Mouse (Mus musculus) left cerebral cortex, adult 11 months (tissue): ENCODE results near the gene Acyp1.

ENCODE experiments used
- DNase-seq: peaks from one replicate; pipeline ENCODE4 v3.0.0; 2022; ENCODE audit warnings: low spot score

The Acyp1 gene

DNA sequence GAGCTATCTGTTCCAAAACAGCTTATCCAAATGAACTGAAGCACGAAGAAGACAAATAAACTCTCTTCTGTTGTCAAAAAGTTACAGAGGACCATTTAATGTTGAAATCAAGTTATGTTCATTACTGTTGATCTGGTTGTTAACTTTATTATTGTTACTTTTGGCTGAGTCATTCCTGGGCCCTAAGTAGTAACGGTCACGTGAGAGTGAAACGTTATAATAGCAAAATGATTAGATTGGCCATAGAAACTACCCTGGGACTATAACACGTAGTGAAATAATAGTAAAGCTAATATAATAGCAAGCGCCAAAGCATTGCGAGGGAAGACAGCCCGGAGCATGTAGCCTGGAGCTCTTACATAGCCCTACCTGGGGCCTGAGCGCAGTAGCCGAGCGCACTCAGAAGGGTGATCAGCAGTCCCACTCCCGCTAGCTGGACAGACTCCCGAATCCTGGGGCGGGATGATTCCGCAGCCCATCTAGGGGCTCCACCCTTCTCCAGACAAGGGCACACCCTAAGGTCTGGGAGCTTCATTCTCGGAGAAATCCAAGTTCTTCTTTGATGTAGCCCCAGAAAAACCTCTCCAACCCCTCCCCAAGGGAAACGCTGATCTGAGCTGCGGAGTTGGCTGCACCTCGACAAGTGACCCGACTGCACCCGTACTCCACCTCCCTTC is at the start of gene Acyp1:
Gene Acyp1, minus strand, starts transcription at position 630 of the 677 bp plus-strand sequence.
- DNase-seq = no peak

DNA sequence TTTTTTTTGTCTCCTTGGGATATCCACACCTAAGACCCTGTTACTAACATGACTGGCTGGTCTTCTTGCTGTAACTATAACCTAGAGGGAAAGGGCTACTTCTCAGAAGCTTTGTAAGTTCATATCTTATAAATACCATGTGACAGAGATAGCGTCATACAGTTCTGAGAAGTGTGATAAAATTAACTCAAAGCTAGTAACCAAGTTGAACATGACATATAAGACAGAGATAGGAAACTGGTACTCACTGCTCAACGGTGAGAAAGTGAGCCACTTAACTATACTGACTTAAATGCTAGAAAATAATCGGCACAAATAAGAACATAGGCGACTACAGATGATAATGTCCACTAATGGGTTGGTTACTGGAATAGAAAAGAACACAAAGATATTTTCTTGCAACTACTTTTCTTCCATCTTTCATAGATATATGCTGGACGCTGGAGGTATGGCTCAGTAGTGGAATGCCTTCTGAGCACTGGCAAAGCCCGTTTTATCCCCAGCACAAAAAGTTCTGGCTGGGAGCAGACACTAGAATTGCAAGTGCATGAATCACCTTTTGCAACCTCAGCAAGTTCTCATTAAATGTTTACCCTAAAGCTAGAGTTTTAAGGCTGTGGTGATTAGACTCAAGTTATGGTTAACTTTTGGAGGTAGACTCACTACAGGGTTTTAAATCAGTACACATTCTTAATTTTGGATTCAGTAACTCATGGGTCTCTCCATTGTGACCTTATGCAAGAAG is 49.5 kb upstream of the Acyp1 start:
- no peak for DNase-seq

DNA sequence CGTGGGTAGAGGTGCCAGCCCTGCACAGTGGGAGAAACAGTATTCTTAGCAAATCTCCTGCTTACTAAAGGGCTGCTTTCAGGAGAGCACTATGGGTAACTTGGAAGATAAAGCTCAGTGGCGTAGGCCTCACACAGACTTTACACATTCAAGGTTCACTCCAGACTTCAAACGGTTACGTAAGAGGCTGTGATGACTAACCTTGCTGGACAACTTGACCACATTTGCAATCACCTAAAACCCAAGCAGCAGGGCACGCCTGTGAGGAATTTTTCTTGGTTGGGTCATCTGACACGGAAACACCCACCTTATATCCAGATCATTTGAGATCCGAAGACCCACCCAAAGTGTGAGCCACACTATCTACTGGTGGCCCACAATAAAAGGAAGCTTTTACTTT is 41.9 kb upstream of the Acyp1 start:
- DNase-seq = no peak

DNA sequence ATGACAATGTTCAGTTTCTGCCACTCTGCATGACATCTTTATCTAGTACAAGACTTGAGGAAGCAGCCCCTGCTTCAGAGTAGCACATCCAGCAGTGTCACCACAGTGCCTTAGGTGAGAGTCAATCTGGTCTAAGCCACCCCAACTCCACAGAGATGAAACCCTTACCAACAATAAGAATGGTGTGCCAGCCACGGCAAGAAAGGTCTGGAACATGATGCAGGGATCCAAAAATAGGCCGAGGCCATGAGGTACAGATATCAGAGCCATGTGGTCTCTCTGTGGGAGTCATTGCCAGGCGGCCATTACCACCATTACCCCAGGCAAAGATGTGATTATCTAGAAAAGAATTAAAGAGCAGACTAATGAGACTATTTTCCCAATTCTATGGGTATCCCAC is 20.4 kb upstream of the Acyp1 start:
- no peak for DNase-seq

DNA sequence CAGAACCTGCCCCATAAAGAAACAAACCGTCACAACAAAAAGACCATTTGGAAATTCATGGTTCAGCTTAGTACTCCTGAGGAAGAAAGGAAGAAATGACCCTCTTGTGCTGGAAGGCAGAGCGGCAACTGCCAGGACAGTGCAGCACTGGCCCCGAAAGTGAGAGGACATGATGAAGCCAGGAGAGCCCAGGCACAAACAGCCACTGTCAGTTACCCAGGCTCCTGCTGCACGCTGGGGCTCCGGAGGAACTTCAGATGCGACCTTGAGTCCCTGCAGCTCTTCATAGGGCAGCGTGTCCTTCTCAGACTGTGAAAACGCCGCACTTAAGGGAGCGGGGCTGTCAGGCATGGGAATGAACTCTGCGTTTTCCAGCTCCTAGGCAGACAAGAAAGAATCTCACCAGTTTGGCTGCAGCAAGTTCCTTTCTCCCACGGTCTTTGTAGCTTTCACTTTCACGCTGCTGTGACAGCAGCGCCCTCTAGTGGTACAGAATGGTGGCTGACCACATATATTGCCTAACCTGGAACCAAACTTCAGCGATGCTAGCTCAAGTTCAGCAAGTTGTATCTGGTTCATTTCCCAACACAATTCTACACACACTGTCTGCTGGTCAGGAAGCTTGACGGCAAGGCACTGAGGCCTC is 17.1 kb upstream of the Acyp1 start:
- peak; percentile 78 for DNase-seq

DNA sequence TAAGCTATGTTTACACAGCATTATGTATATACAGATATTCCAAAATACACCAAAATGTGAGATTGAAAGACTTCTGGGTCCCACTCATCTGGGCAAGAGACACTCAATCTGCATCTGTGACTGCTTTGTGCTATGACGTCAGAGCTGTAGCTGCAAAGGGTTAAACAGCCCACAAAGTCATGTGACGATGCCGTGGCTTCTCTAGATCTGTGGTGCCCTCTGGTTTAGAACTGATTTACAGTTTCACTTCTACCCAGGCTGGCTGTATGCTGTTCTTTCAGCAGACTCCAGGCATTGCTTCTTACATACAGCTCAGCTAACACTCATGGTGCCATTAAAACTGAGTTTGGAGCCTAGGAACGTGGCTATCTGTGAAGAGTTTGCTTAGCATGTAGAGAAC is 16.5 kb upstream of the Acyp1 start:
- no peak for DNase-seq

DNA sequence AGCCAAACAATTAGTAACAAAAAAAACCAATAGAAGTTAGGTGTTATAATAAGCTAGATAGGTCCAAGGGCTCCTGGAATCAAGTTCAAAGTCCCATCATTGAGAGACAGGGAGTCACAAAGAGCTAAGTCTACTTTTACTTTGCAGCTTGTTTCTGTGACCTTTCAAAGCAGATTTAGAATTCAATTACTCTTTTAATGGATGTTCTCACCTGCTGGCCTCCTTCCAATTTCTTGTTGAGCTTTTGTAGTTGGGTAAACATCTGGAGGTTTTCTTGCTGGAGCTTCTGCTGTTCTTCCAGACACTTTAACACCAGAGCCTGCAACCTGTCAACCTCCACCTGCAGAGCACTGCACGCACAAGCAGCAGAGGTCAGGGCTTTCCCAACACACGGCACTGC is 15.0 kb upstream of the Acyp1 start:
- no peak for DNase-seq

DNA sequence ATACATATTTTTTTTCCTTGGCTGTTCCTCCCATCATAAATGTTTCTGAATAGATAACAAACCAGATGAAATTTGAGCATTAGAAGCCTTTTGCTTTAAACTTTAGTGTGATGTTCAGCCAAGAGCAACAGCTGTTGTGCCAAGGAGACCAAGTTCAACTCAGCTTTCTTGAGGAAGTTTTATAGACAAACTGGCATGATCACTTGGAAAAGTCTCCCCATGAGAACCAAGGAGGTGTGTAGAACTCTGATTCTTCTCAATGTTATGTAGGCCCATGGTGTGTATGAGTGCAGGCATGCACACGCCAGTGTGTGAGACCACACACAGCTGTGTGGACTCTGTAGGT is 10.6 kb upstream of the Acyp1 start:
- no peak for DNase-seq

DNA sequence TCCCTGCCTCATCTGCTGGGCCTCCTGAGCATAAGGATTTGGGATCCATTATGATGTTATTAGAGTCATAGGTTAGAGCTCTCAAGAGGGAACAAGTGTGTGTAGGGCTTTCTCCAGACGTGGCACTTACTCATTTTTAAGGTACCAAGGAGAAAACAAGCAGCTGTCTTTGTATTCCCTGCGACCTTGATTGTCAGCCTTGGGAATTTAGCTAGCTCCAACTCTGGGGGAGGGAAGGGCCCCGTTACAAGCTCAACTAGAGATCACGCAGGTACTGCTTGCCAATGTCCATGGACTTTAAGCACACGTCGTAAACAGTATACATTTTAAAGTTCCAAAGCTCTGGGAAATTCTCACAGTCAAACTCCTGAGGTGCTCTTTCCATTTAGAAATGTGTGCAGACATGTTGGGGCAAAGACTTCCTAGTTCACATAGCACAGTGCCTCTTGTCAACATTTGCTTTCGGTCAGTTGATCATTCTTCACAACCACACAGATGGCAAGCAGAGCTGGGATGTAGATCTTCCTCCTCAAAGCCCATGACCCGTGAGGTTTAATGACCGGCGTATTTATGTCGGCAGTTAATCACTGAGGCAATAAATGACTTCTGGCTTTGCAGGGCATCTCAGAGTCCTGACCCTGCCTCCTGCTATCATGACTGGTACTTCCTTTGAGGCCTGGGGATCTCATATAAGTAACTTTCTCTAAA is 10.0 kb upstream of the Acyp1 start:
- no peak for DNase-seq

DNA sequence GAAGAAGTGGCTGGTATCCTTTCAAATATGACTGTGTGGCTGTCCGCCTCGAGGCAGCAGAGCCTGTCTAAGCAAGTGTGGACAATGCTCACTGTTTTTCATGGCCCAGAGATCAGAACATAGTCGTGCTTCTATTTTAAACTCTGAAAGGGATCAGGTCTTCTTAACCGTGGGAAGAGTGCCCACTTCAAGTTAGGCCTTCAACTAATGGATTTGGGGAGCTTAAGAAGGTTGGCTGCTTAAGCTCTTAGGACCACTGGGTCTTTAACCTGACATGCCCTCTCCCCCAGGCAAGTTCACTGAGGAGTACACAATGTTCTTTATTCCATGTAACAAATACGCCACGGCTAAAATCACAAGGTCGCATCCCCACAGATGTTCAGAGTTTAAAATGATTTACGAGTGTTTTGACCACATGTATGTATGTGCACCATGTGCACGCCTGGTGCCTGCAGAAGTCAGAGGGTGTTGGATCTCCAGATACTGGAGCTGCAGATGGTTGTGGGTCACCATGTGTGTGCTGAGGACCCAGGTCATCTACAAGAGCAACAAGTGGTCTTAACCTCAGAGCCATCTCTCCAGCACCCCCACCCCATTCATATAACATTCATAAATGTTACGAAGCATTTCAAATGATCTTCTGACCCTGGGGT is 9.2 kb upstream of the Acyp1 start:
- no peak for DNase-seq

DNA sequence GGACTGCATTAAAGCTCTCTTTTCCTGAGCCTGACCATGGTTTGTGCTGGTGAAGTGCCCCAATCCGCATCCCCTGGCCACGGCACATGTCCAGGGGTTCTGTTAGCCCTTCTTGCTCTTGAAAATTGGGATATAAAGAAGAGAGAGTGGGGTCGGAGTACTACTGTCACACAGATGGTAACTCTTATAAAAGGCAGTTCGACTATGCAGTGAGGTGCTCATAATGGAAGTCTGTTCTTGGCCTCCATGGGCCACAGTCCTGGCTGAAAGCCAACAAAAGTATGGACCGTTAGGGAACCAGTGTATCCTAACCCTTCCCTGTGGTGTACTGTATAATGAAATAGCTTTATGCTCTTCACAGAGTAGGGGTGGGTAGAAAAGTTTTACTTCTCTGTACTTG is 8.7 kb upstream of the Acyp1 start:
- no peak for DNase-seq

DNA sequence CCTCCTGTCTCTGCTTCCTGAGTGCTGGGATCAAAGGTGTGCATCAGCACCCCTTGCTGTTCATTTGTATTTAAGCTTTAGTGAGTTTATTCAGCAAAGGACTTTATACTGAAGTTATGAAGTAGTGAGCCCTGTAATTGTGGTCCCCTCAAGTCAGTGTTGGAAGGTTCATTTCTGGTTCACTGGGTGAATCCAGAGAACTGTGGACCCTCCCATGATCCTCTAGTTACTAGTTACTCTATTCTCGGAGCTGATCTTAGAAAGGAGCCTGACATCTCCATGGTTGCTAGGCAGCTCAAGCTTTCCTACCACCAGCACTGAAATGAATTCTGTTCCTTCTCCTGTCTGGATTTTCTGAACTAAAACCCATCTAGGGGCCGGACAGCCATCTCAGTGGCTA is 7.3 kb upstream of the Acyp1 start:
- no peak for DNase-seq

DNA sequence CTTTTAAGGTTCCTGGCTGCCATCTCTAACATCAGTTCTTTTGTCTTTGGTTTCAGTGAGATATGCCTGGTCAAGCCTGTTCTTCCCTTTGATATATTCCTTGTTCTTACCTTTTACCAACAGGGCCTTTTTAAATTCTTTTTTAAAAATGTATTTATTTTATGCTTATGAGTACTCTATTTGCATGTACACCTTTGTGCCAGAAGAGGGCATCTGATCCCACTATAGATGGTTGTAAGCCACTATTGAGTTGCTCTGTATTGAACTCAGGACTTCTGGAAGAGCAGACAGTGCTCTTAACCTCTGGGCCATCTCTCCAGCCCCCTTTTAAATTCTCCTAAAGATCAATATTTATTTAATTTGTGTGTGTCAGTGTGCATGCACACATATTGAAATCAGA is 4.7 kb upstream of the Acyp1 start:
- no peak for DNase-seq

DNA sequence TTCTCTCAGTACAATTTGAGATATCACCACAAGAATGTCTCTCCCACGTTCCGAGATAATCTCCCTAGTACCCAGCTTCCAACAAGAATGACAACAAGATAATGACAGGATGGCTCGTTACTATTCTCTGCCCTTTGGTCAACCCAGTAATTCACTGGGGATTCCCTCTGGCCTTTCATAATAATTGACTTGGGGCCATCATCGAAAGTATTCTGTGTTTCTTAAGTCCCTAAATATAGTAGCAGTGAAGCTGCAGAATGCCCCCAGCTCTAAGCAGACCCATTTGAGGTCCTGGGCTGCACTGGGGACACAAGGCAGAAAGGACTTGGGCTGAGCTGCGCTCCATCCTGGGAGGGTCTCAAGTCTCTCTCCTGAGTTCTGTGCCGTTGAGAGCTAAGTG is 4.0 kb upstream of the Acyp1 start:
- no peak for DNase-seq

DNA sequence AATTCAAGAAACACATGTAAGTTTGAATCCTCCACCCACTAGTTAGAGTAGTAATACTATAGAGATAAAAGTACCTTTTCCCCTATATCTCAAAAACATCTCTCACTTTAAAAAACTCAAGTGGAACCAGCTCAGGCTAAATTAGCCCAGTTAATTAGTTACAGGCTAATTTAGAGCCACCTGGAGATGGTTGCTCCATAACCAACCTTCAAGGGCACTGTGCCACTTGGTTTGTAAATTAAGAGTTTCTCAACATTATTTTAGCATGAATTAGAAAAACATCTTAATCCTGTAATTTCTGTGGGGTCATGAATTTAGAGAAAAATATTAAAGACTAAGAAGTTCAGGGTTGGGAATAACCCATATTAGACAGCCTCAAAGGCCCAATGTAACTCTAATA is 3.3 kb upstream of the Acyp1 start:
- DNase-seq = no peak

DNA sequence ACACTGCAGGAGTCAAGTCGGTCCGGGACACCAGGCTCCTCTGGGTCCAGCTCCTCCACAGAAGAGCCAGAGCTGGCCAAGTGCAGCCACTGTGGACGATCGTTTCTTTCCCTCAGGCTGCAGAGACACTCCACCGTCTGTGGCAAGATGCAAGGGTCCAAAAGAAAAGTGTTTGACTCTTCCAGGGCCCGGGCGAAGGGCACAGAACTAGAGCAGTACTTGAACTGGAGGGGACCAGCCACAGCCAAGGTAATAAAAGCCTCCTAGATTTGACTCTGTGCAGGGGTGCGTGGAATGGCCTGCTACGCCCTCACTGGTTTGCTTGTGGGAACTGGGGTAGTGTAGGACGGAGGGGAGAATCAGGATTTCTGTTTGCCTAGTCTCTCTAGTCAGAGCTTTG is 2.4 kb upstream of the Acyp1 start:
- DNase-seq = no peak

DNA sequence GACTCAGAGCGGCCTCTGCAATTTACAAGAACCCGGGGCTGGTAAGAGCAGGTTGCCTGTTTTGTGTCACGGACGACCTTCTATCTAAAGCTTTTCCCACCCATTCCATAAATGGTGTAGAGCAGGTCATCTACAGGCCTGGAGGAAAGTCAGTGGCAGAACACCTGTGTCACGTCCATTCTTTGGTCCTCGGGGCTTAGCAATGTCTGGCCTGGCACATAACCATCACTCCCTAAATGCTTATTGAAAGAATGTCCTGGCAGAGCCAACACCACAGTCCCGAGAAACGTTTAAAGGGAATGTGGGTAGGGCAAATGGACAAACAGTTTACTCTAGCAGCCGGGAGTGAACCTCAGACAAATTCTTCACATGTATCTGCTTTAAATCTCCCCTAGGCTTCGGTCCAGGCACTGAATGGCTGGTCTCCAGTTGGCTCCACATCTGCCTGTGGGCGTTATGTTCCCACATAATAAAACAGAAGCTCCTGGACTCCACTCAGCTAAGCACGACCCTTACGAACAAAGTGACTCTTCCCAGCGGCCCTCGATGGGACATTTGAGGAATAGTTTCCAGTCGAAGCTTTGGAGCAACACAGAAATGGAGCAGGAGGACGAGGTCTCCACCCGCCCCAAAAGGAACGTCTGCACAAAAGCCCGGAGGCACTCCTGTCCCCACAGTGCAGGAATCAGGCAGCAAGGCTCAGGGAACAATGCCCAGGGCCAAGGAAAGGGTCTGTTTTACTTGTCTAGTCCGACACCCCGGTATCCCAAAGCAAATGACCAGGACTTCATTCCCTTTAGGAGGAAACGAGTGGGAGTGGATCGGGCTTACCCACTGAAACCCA is 1.1 kb upstream of the Acyp1 start:
- no peak for DNase-seq

DNA sequence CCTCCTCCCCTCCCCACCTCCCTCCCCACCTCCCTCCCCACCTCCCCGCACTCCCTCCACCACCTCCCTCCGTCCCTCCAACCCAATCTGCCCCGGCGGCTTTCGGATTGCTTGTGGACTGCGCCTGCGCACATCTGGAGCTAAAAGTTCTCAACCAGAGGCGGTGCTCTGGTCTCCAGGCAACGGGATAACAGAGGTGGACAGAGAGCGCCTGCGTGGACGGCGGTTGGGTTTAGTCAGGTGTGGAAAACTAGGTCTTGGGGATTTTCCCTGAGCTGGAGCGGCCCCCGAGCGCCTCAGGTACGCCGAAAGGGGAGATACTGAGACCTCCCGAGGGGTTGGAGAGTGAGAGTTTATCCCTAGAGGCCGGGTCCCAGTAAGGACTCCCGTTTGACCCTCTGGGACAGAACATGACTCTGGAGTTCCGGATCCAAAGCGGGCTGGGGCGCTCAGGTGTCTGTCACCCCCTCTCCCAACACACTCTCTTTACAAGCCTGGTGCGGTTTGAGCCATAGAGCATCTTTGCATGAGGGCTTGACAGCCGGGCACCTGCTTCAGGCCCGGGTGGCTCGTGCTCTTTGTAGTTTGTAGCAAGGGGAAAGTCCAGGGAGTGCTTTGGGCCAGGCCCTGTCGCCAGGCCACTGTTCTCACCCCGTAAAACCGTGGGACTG is 383 bp upstream of the Acyp1 start, which contains the start of gene Zc2hc1c:
Gene Zc2hc1c, plus strand, starts transcription at position 106 of the 671 bp plus-strand sequence.
- peak; percentile 70 for DNase-seq

DNA sequence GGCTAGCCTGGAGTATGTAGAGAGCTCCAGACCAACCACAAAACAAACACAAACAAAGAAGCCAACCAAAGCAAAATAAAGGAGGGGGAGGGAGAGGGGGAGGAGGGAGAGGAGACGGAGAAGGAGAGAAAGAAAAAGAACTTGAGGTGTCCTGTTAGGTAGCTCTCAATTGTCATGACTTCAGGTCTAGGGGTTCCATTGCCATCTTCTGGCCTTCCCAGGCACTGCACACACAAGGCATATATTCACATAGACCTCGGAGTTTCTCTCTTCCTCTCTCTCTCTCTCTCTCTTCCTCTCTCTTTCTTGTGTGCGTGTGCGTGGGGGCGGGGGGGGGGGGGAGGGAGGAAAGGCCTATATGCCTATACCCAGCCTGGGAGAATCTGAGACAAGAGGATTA is 1.3 kb downstream of the Acyp1 start:
- DNase-seq = no peak

DNA sequence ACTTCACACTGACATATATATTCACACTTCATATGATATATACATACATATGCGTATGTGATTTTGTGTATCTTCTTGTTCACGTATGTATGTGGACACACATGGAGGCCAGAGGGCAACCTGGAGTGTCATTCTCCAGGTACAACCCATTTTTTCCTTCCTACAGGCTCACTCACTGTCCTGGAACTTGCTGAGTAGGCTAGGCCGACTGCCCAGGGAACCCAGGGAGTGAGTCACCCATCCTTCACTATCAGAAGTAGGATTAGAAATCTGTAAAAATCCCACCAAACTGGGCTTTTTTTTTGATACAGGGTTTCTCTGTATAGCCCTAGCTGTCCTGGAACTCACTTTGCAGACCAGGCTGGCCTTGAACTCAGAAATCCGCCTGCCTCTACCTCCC is 3.2 kb downstream of the Acyp1 start:
- DNase-seq = no peak

DNA sequence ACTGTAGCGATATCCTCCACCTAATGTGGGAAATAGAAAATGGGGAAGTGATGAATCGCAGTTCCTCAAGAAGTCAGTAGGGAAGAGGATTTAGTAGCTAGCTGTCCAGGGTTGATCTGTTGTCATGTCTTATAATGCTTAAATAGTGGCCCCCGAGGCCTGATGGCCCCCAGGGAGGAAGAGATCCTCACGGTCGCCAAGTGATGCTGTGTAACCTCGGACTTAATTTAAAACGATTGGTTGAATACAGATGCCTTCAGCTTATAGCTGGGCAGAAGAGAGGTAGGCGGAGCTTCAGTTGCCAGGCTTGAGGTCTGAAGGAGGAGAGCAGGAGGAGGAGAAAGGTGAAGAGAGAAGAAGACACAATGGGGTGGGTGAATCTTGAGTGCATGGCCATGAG is 3.9 kb downstream of the Acyp1 start:
- no peak for DNase-seq
